Mouse (Mus musculus) retina, embryonic 14.5 days (tissue): ENCODE data around the gene Fam71d.

Experiments
- DNase-seq: peaks from one replicate; pipeline ENCODE4 v3.0.0-alpha.2; 2015; ENCODE audit warnings: low spot score

Gene Fam71d

DNA sequence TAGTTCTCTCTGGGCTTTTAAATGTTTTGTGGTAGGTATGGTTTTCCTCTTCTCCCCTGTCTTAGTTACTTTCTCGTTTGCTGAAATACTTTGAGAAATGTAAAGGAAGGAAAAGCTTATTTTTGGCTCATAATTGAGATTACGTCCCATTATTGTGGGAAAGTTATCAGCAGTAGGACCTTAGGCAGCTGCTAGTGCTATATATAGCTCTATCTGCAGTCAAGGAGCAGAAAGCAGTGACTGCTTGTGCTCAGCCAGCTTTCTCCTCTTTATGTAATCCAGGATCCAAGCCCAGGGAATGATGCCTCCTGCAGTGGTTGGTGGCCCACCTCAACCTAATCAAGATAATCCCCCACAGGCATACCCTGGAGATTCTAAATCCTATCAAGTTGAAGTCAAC lies 81.9 kb downstream of the Fam71d start:
- DNase-seq: no peak

- no peak for DNase-seq
Measured at GRCm38 (mm10) chr12:78777916-78778315, 86.6 kb downstream of the Fam71d start.

GRCm38 (mm10) chr12:78778423-78779067 lies 87.2 kb downstream of the Fam71d start:
- DNase-seq: no peak
